8 mouse cellular contexts compared by ENCODE assay signal in genomic region chr2:26475505-26476430, GRCm38 (mm10). TPM values are rescaled to one million over a fixed set of nuclear protein-coding genes. Genes with fewer than 3 reads are reported as not detected.
DNase-seq lines count a peak whose midpoint lies in the region; ATAC-seq lines count a peak whose summit lies in the region.

No protein-coding gene starts in this region.

- peak overlapping the region; percentile 34 for H3K9ac ChIP-seq in heart, embryonic 13.5 days
- no peak overlapping the region for H3K9ac ChIP-seq in hindbrain, embryonic 14.5 days
- no peak overlapping the region for H3K9ac ChIP-seq in midbrain, embryonic 11.5 days (ENCODE audit: low read length)

- H3K4me1 ChIP-seq in heart, embryonic 13.5 days: peaks cover 35% of the 10 kb centered on the region
- peaks cover 15% of the 10 kb centered on the region for H3K4me1 ChIP-seq in brown adipose tissue, adult 24 weeks (ENCODE audit: control insufficient read depth, insufficient read depth, insufficient read length, low read length)
- peaks cover 31% of the 10 kb centered on the region for H3K4me1 ChIP-seq in hindbrain, embryonic 14.5 days (replicated peaks; ENCODE audit: control insufficient read depth, insufficient read depth, low read length)
- peaks cover 31% of the 10 kb centered on the region for H3K4me1 ChIP-seq in midbrain, embryonic 11.5 days (ENCODE audit: control insufficient read depth, insufficient read depth, low read length)

- no peak overlapping the region for H3K4me3 ChIP-seq in heart, embryonic 13.5 days
- H3K4me3 ChIP-seq in brown adipose tissue, adult 24 weeks (ENCODE audit: insufficient read depth, low read depth, low read length): no peak overlapping the region
- no peak overlapping the region for H3K4me3 ChIP-seq in hindbrain, embryonic 14.5 days (replicated peaks; ENCODE audit: low read length)
- H3K4me3 ChIP-seq in midbrain, embryonic 11.5 days (ENCODE audit: low read depth, low read length): no peak overlapping the region

- no peaks in the 10 kb centered on the region for H3K27me3 ChIP-seq in heart, embryonic 13.5 days (replicated peaks)
- no peaks in the 10 kb centered on the region for H3K27me3 ChIP-seq in hindbrain, embryonic 14.5 days (ENCODE audit: control insufficient read depth, insufficient read depth, low read length)
- H3K27me3 ChIP-seq in midbrain, embryonic 11.5 days (ENCODE audit: control insufficient read depth, insufficient read depth, low read length): no peaks in the 10 kb centered on the region

- no peak overlapping the region for H3K4me2 ChIP-seq in heart, embryonic 13.5 days
- no peak overlapping the region for H3K4me2 ChIP-seq in hindbrain, embryonic 14.5 days (replicated peaks)
- no peak overlapping the region for H3K4me2 ChIP-seq in midbrain, embryonic 11.5 days

- DNase-seq in heart, postnatal 14 days: no peak
- DNase-seq in hindbrain, embryonic 14.5 days (ENCODE audit: low spot score): peak; percentile 48
- no peak for DNase-seq in midbrain, embryonic 11.5 days (ENCODE audit: low spot score, missing footprints)
- no peak for DNase-seq in cerebellum, postnatal 14 days
- DNase-seq in adrenal gland, adult 8-10 months: no peak
- no peak for DNase-seq in adrenal gland, adult (ENCODE audit: inconsistent age in 2 of 2, low spot score in 1 of 2)

- peaks cover 85% of the 10 kb centered on the region for H3K36me3 ChIP-seq in heart, embryonic 13.5 days
- H3K36me3 ChIP-seq in hindbrain, embryonic 14.5 days (replicated peaks; ENCODE audit: control insufficient read depth, insufficient read depth): peaks cover 64% of the 10 kb centered on the region
- H3K36me3 ChIP-seq in midbrain, embryonic 11.5 days (ENCODE audit: control insufficient read depth, insufficient read depth, low read length): peaks cover 78% of the 10 kb centered on the region

- ATAC-seq in heart, embryonic 13.5 days (ENCODE audit: extremely low read depth, insufficient number of reproducible peaks, low FRiP score, low TSS enrichment): no peak
- ATAC-seq in hindbrain, embryonic 14.5 days (ENCODE audit: low FRiP score): peak; percentile 61
- ATAC-seq in midbrain, embryonic 11.5 days (ENCODE audit: low FRiP score): peak; percentile 73

- H3K27ac ChIP-seq in heart, embryonic 13.5 days (replicated peaks): peak overlapping the region; percentile 87
- H3K27ac ChIP-seq in brown adipose tissue, adult 24 weeks (replicated peaks; ENCODE audit: low read depth, low read length): peak overlapping the region; percentile 83
- peak overlapping the region; percentile 83 for H3K27ac ChIP-seq in hindbrain, embryonic 14.5 days
- peak overlapping the region; percentile 37 for H3K27ac ChIP-seq in midbrain, embryonic 11.5 days (ENCODE audit: low read depth, low read length)

- WGBS in heart, embryonic 13.5 days: 61% methylated on average over 13 of the region's 13 CpGs
- 61% methylated on average over 13 of the region's 13 CpGs for WGBS in hindbrain, embryonic 14.5 days
- 76% methylated on average over 13 of the region's 13 CpGs for WGBS in midbrain, embryonic 11.5 days

- intact Hi-C loops in heart, postnatal 14 days (cut with DNase I): loop anchor here (2.0 kb wide), 3 partner anchors 13 to 71 kb away; no protein-coding TSS in a partner anchor

- H3K9me3 ChIP-seq in heart, embryonic 13.5 days: no peaks in the 10 kb centered on the region
- H3K9me3 ChIP-seq in hindbrain, embryonic 14.5 days (ENCODE audit: control insufficient read depth, low read length): no peaks in the 10 kb centered on the region
- H3K9me3 ChIP-seq in midbrain, embryonic 11.5 days (ENCODE audit: control insufficient read depth, low read length): no peaks in the 10 kb centered on the region

RNA-seq across cellular contexts. Expression of gene Sec16a, which starts 30.8 kb away (rescaled TPM):
- polyA plus RNA-seq in heart, embryonic 13.5 days (2015; fragmentation: Nextera tagmentation; extraction: Ambion mirVana): 12.8 and 13.8 TPM in 2 replicates
- 10 to 100 TPM; 37.4 to 40.5 TPM for total RNA-seq in heart, postnatal 14 days (2021)
- 21.0 and 21.6 TPM in 2 replicates for polyA plus RNA-seq in brown adipose tissue, adult 24 weeks (2012; ENCODE audit: insufficient read depth, insufficient read length, missing spikeins)
- 29.1 and 30.0 TPM in 2 replicates for polyA plus RNA-seq in hindbrain, embryonic 14.5 days (2014; fragmentation: Nextera tagmentation; extraction: Ambion mirVana)
- polyA plus RNA-seq in midbrain, embryonic 11.5 days (2014; fragmentation: Nextera tagmentation; extraction: Ambion mirVana): 28.2 and 29.8 TPM in 2 replicates
- 10 to 100 TPM; 62.3 to 73.6 (median 67.1) TPM for total RNA-seq in adrenal gland, adult 8-10 months (2022)

RNA-seq across cellular contexts. Expression of gene Notch1, which starts 40.7 kb away (rescaled TPM):
- polyA plus RNA-seq in heart, embryonic 13.5 days (2015; fragmentation: Nextera tagmentation; extraction: Ambion mirVana): 11.4 and 12.1 TPM in 2 replicates
- 10 to 100 TPM; 43.8 to 49.4 TPM for total RNA-seq in heart, postnatal 14 days (2021)
- 5.6 and 8.9 TPM in 2 replicates for polyA plus RNA-seq in brown adipose tissue, adult 24 weeks (2012; ENCODE audit: insufficient read depth, insufficient read length, missing spikeins)
- polyA plus RNA-seq in hindbrain, embryonic 14.5 days (2014; fragmentation: Nextera tagmentation; extraction: Ambion mirVana): 23.3 and 25.6 TPM in 2 replicates
- polyA plus RNA-seq in midbrain, embryonic 11.5 days (2014; fragmentation: Nextera tagmentation; extraction: Ambion mirVana): 40.8 and 47.5 TPM in 2 replicates
- total RNA-seq in adrenal gland, adult 8-10 months (2022): 10 to 100 TPM; 23.7 to 32.6 (median 28.4) TPM

Comparison
In these comparisons a context has a peak if more than half of its experiments do, and no peak if none do; other contexts are left out.
1. H3K27ac ChIP-seq: peak in every context shown above with its lines; median percentile 87 in heart, embryonic 13.5 days; 83 in brown adipose tissue, adult 24 weeks; 83 in hindbrain, embryonic 14.5 days; 37 in midbrain, embryonic 11.5 days.